Mouse (Mus musculus) cortical plate, adult 2 months (tissue): ENCODE results near the gene Tns1.

Experiments used
- CTCF ChIP-seq: fragments of 200-500 bp; IDR thresholded peaks from 2 replicates; pipeline ENCODE4 v1.5.1; 2011; ENCODE audit warnings: mild to moderate bottlenecking, control low read depth, low read length; ENCODE audit not compliant: insufficient read depth; ENCODE audit errors: extremely low read depth
- POLR2A ChIP-seq: fragments of 200-500 bp; IDR thresholded peaks from 2 replicates; pipeline ENCODE4 v1.6.1; 2011; ENCODE audit warnings: mild to moderate bottlenecking, low read length, control low read depth; ENCODE audit not compliant: insufficient read depth; ENCODE audit errors: extremely low read depth

DNA sequence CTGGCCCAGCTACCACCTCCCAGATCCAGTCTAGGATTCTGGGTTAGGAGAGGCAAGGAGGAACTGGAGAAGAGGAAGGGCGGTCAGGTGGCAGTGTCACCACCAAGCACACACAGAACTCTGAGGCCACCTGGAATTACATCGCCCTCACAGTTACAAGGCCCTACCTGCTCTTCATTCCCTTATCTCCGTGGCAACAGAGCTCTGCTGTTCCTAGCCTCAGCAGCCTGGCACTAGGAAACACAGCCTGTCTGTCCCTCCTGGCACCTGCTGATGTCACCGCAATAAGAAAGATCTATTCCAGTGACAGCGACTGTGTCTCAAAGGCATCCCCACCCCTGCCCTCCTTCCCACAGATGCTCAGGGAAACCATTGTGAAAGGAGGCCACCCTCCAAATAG is 221.2 kb downstream of the Tns1 start:
- TF ChIP-seq CTCF (no peak), POLR2A (no peak)
